Mouse (Mus musculus): ENCODE data around the gene Gfi1b. TPM values are rescaled to one million over a fixed set of nuclear protein-coding genes. Genes with fewer than 3 reads are reported as not detected.

Gfi1b gene
- polyA plus RNA-seq, 1 experiment, result not detected

GRCm38 (mm10) chr2:28611407-28611787 is 10.4 kb downstream of the Gfi1b start:
- no peaks in the 10 kb centered on the region for H3K79me2 ChIP-seq (ENCODE audit: control insufficient read depth, insufficient read depth)
- H3ac ChIP-seq (ENCODE audit: control insufficient read depth, insufficient read length), result no peak overlapping the region
- no peak overlapping the region for H3K4me3 ChIP-seq
- TF ChIP-seq MAX (IDR thresholded peaks at IDR 0.05; ENCODE audit: low read depth) (no peak), POLR2A (IDR thresholded peaks at IDR 0.05; ENCODE audit: insufficient read length, low read depth) (no peak), SRF (IDR thresholded peaks at IDR 0.05; ENCODE audit: control insufficient read depth, insufficient read length, low read depth) (no peak), REST (IDR thresholded peaks at IDR 0.05; ENCODE audit: insufficient read depth, insufficient read length) (no peak), POLR2AphosphoS2 (IDR thresholded peaks at IDR 0.05; ENCODE audit: insufficient read length, low read depth) (no peak), MYOG (IDR thresholded peaks at IDR 0.05; ENCODE audit: control insufficient read depth in 1 of 3, insufficient read depth in 1 of 3, insufficient read length in 2 of 3, low read depth in 2 of 3) (no peak), TCF3 (IDR thresholded peaks at IDR 0.05; ENCODE audit: insufficient read length, low read depth) (no peak), USF1 (IDR thresholded peaks at IDR 0.05; ENCODE audit: low read depth) (no peak), E2F4 (IDR thresholded peaks at IDR 0.05; ENCODE audit: insufficient read depth) (no peak), MYOD1 (IDR thresholded peaks at IDR 0.05; ENCODE audit: control insufficient read depth in 1 of 3, insufficient read length in 2 of 3, low read depth in 2 of 3) (no peak), TCF12 (IDR thresholded peaks at IDR 0.05; ENCODE audit: insufficient read depth, poor library complexity, severe bottlenecking) (no peak), CEBPB (IDR thresholded peaks at IDR 0.05; ENCODE audit: insufficient read depth, poor library complexity, severe bottlenecking) (no peak)
- no peaks in the 10 kb centered on the region for H3K36me3 ChIP-seq (ENCODE audit: control insufficient read depth, insufficient read depth)
- H3K27me3 ChIP-seq (ENCODE audit: control insufficient read depth, insufficient read depth, insufficient read length), result peaks cover 17% of the 10 kb centered on the region
- no peak overlapping the region for H3K4me2 ChIP-seq (ENCODE audit: low read depth)

DNA sequence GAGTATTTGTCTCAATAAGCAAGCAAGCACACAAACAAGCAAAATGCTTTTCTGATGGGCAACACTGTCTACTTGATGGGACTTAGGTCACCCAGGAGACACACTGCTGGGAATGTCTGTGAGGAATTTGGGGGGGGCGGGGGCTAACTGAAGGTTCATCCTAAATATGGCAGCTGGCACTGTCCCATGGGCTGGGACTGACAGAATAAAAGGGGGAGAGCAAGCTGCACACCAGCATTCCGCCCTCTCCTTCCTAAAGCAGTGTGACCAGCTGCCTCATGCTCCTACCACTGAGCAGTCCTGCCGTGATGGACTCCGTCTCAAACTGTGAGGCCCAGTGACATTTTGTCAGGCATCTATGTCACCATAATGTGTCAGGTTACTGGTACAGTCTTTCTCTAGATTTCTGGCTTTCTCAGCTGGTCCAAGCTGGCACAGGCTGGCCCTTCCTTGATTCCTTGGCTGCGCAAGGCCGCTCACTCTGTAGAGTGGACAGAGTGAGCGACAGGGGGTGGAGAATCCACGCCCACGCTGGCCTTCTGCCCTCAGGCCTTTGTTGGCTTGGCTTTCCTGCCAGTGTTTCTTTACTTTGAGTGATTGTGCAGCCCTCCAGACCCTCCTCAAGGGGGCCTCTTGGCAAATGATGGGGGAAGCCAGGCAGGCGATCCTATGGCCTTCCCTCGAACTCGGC is 10.9 kb downstream of the Gfi1b start:
- Histone ChIP-seq H3K27me3 (ENCODE audit: control insufficient read depth, insufficient read depth, insufficient read length) (peaks cover 17% of the 10 kb centered on the region), H3K4me2 (ENCODE audit: low read depth) (no peak overlapping the region), H3K36me3 (ENCODE audit: control insufficient read depth, insufficient read depth) (no peaks in the 10 kb centered on the region), H3K4me3 (no peak overlapping the region), H3ac (ENCODE audit: control insufficient read depth, insufficient read length) (no peak overlapping the region), H3K79me2 (ENCODE audit: control insufficient read depth, insufficient read depth) (no peaks in the 10 kb centered on the region)
- no peak for TF ChIP-seq E2F4 (IDR thresholded peaks at IDR 0.05; ENCODE audit: insufficient read depth)
- TF ChIP-seq CEBPB (IDR thresholded peaks at IDR 0.05; ENCODE audit: insufficient read depth, poor library complexity, severe bottlenecking), result no peak
- no peak for TF ChIP-seq MYOG (IDR thresholded peaks at IDR 0.05; ENCODE audit: control insufficient read depth in 1 of 3, insufficient read depth in 1 of 3, insufficient read length in 2 of 3, low read depth in 2 of 3)
- TF ChIP-seq TCF12 (IDR thresholded peaks at IDR 0.05; ENCODE audit: insufficient read depth, poor library complexity, severe bottlenecking), result no peak
- TF ChIP-seq TCF3 (IDR thresholded peaks at IDR 0.05; ENCODE audit: insufficient read length, low read depth), result no peak
- TF ChIP-seq MYOD1 (IDR thresholded peaks at IDR 0.05; ENCODE audit: control insufficient read depth in 1 of 3, insufficient read length in 2 of 3, low read depth in 2 of 3), result no peak
- TF ChIP-seq USF1 (IDR thresholded peaks at IDR 0.05; ENCODE audit: low read depth), result no peak
- TF ChIP-seq POLR2AphosphoS2 (IDR thresholded peaks at IDR 0.05; ENCODE audit: insufficient read length, low read depth), result no peak
- no peak for TF ChIP-seq MAX (IDR thresholded peaks at IDR 0.05; ENCODE audit: low read depth)
- TF ChIP-seq REST (IDR thresholded peaks at IDR 0.05; ENCODE audit: insufficient read depth, insufficient read length), result no peak
- TF ChIP-seq POLR2A (IDR thresholded peaks at IDR 0.05; ENCODE audit: insufficient read length, low read depth), result no peak
- no peak for TF ChIP-seq SRF (IDR thresholded peaks at IDR 0.05; ENCODE audit: control insufficient read depth, insufficient read length, low read depth)

- no peaks in the 10 kb centered on the region for H3K79me2 ChIP-seq (ENCODE audit: control insufficient read depth, insufficient read depth)
- TF ChIP-seq TCF3 (IDR thresholded peaks at IDR 0.05; ENCODE audit: insufficient read length, low read depth), result no peak
- H3K36me3 ChIP-seq (ENCODE audit: control insufficient read depth, insufficient read depth), result no peaks in the 10 kb centered on the region
- H3K4me2 ChIP-seq (ENCODE audit: low read depth), result no peak overlapping the region
- no peak overlapping the region for H3ac ChIP-seq (ENCODE audit: control insufficient read depth, insufficient read length)
- no peak overlapping the region for H3K4me3 ChIP-seq
- peaks cover 10% of the 10 kb centered on the region for H3K27me3 ChIP-seq (ENCODE audit: control insufficient read depth, insufficient read depth, insufficient read length)
Observed at GRCm38 (mm10) chr2:28609851-28610250, 11.9 kb downstream of the Gfi1b start.

- H3K4me2 ChIP-seq (ENCODE audit: low read depth), result no peak overlapping the region
- no peak overlapping the region for H3ac ChIP-seq (ENCODE audit: control insufficient read depth, insufficient read length)
- H3K79me2 ChIP-seq (ENCODE audit: control insufficient read depth, insufficient read depth), result no peaks in the 10 kb centered on the region
- H3K27me3 ChIP-seq (ENCODE audit: control insufficient read depth, insufficient read depth, insufficient read length), result no peaks in the 10 kb centered on the region
- H3K4me3 ChIP-seq, result no peak overlapping the region
- H3K36me3 ChIP-seq (ENCODE audit: control insufficient read depth, insufficient read depth), result no peaks in the 10 kb centered on the region
- TF ChIP-seq REST (IDR thresholded peaks at IDR 0.05; ENCODE audit: insufficient read depth, insufficient read length) (no peak), POLR2A (IDR thresholded peaks at IDR 0.05; ENCODE audit: insufficient read length, low read depth) (no peak), SRF (IDR thresholded peaks at IDR 0.05; ENCODE audit: control insufficient read depth, insufficient read length, low read depth) (no peak), E2F4 (IDR thresholded peaks at IDR 0.05; ENCODE audit: insufficient read depth) (no peak), TCF3 (IDR thresholded peaks at IDR 0.05; ENCODE audit: insufficient read length, low read depth) (no peak), MYOD1 (IDR thresholded peaks at IDR 0.05; ENCODE audit: control insufficient read depth in 1 of 3, insufficient read length in 2 of 3, low read depth in 2 of 3) (no peak), CEBPB (IDR thresholded peaks at IDR 0.05; ENCODE audit: insufficient read depth, poor library complexity, severe bottlenecking) (no peak), TCF12 (IDR thresholded peaks at IDR 0.05; ENCODE audit: insufficient read depth, poor library complexity, severe bottlenecking) (no peak), MYOG (IDR thresholded peaks at IDR 0.05; ENCODE audit: control insufficient read depth in 1 of 3, insufficient read depth in 1 of 3, insufficient read length in 2 of 3, low read depth in 2 of 3) (no peak), USF1 (IDR thresholded peaks at IDR 0.05; ENCODE audit: low read depth) (no peak), MAX (IDR thresholded peaks at IDR 0.05; ENCODE audit: low read depth) (no peak)
Observed at GRCm38 (mm10) chr2:28607341-28608165, 14.2 kb downstream of the Gfi1b start.
